16 mouse cellular contexts compared by ENCODE assay signal in genomic region chr1:128447206-128447902, GRCm38 (mm10). TPM values are rescaled to one million over a fixed set of nuclear protein-coding genes. Genes with fewer than 3 reads are reported as not detected.
DNase-seq lines count a peak whose midpoint lies in the region; ATAC-seq and TF ChIP-seq lines count a peak whose summit lies in the region.
"Had no signal": no experiment of that assay in that cellular context is flagged by ENCODE, and none has a peak within 500 bp of the region (broad histone marks: within the 10 kb centered on the region; RNA-seq: fewer than 3 reads in every experiment).

No protein-coding gene starts in this region.

- H3K36me3 ChIP-seq in splenic B cell, adult 2 months (ENCODE audit: control insufficient read depth, insufficient read depth, low read length, poor library complexity, severe bottlenecking) = no peaks in the 10 kb centered on the region
- H3K36me3 ChIP-seq: forebrain, embryonic 15.5 days; liver, embryonic 13.5 days; midbrain, embryonic 13.5 days had no signal

- no peak for TF ChIP-seq CTCF in layer of hippocampus, adult 2 months (conservative IDR thresholded peaks at IDR 0.05)

- no peaks in the 10 kb centered on the region; the same call in 1 of the 2 replicates for H3K27me3 ChIP-seq in splenic B cell, adult 2 months (ENCODE audit: control insufficient read depth, insufficient read depth, low read length, poor library complexity, severe bottlenecking)
- H3K27me3 ChIP-seq: forebrain, embryonic 15.5 days; liver, embryonic 13.5 days; midbrain, embryonic 13.5 days had no signal

- ATAC-seq in activated CD4-positive, CD25-positive, alpha-beta regulatory T cell, adult 4 months = peak; percentile 99
- ATAC-seq in megakaryocyte progenitor cell, adult 5-6 weeks (replicated peaks; ENCODE audit: poor library complexity) = peak; percentile 88
- ATAC-seq: forebrain, embryonic 15.5 days; midbrain, embryonic 13.5 days had no signal

- no peak overlapping the region for H3K4me3 ChIP-seq in layer of hippocampus, adult 2 months
- H3K4me3 ChIP-seq: forebrain, embryonic 15.5 days; liver, embryonic 13.5 days; midbrain, embryonic 13.5 days had no signal

- peak; percentile 82 for DNase-seq in CD4-positive, CD25-positive, alpha-beta regulatory T cell, adult 2 months (ENCODE audit: low read depth, low spot score)
- DNase-seq in splenic B cell, adult 2 months (ENCODE audit: low read depth, low spot score) = peak; percentile 65
- no peak for DNase-seq in left cerebral cortex, adult 8-10 months (ENCODE audit: low spot score in 2 of 2)
- no peak for DNase-seq in gastrocnemius, adult 8-10 months (ENCODE audit: low spot score in 2 of 2)
- no peak for DNase-seq in layer of hippocampus, adult 2 months (ENCODE audit: low spot score in 2 of 2)
- no peak for DNase-seq in ovary, adult 18-20 months (ENCODE audit: low spot score)
- DNase-seq: adrenal gland, postnatal 14 days; cerebellum, adult 11-12 months; heart, postnatal 36 days; liver, embryonic 13.5 days; right cerebral cortex, postnatal 4 days had no signal

- no peak overlapping the region for H3K27ac ChIP-seq in layer of hippocampus, adult 2 months
- H3K27ac ChIP-seq: forebrain, embryonic 15.5 days; kidney, postnatal 0 days; liver, embryonic 13.5 days; midbrain, embryonic 13.5 days had no signal

RNA-seq across cellular contexts. Expression of gene Dars, which starts 30.2 kb away (rescaled TPM):
- polyA plus RNA-seq in activated CD4-positive, CD25-positive, alpha-beta regulatory T cell, adult 4 months (2017; shearing (Covaris generic)) = 100 to 1,000 TPM; 113 to 153 TPM
- total RNA-seq in megakaryocyte progenitor cell, adult 5-6 weeks (2015) = 238 and 252 TPM in 2 replicates
- 287 and 313 TPM in 2 replicates for total RNA-seq in megakaryocyte progenitor cell, adult 5-6 weeks (2017)
- 10 to 100 TPM; 54.0 to 57.0 (median 55.8) TPM for total RNA-seq in left cerebral cortex, adult 8-10 months (2022)
- 10 to 100 TPM; 60.3 to 73.0 (median 68.2) TPM for total RNA-seq in gastrocnemius, adult 8-10 months (2022)
- 10 to 100 TPM; 66.3 to 68.0 TPM for total RNA-seq in layer of hippocampus, adult 2 months (2021)

Comparison
In these comparisons a context has a peak if more than half of its experiments do, and no peak if none do; other contexts are left out.
1. DNase-seq: peak in CD4-positive, CD25-positive, alpha-beta regulatory T cell, adult 2 months (single experiment) and splenic B cell, adult 2 months (single experiment); none in left cerebral cortex, adult 8-10 months (0 of 2), gastrocnemius, adult 8-10 months (0 of 2), layer of hippocampus, adult 2 months (0 of 2) and ovary, adult 18-20 months (single experiment).